Mouse (Mus musculus): ENCODE measurements at regions not wholly inside any gene's neighbourhood (a gene's known extent, or its start where the extent isn't known, plus 50 kb on each side); places are given as distances from the start of the nearest gene placed in this dataset.

DNA sequence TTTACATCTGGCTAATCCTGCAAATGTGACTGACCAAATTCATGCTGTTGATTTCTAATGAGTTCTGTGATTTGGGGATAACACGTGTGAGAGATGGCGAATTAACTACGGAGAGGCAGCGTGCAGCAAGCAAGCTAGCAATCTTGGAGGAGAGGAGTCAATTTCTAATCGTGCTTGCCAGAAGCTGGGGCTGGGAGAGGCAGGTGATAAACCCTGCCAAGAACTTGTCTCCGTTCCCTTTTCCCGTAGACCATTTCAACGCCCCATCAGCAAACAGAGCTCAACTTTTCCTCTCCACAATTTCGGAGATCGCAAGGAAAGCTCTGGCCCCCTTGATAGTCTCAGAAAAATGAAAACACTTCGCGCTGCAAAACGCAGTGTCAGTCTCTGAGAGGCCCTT lies 183.0 kb downstream of the Sox4 start:
- H3K4me1 ChIP-seq (ENCODE audit: control insufficient read depth, insufficient read depth, low read length): no peaks in the 10 kb centered on the region; the same call in 1 of the 2 replicates
- H3K27ac ChIP-seq (ENCODE audit: insufficient read depth, low read length): no peak overlapping the region
- H3K4me3 ChIP-seq (ENCODE audit: insufficient read depth, low read length): no peak overlapping the region
- TF ChIP-seq CTCF (IDR thresholded peaks at IDR 0.05; ENCODE audit: extremely low read depth, insufficient read depth, low read length) (no peak), POLR2A (IDR thresholded peaks at IDR 0.05; ENCODE audit: extremely low read depth, insufficient read depth, low read length) (no peak)

DNA sequence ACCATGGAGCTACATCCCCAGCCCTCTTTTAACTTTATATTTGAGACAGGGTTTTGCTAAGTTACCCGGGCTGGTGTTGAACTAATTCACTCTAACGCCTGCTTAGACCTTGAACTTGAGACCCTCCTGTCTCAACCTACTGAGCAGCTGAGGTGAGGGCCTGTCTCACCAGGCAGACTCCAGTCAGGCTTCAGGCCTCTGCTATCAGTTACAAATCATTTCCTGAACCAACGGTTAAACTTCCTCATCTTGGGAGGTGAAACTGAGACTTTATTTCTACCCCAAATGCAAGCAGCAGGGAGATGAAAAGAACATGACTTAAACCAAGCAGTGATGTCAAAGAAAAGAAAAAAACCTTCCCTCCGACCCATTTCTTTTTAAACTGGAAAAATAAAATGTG lies 183.5 kb downstream of the Sox4 start:
- Histone ChIP-seq H3K4me1 (ENCODE audit: control insufficient read depth, insufficient read depth, low read length) (no peaks in the 10 kb centered on the region; the same call in 1 of the 2 replicates), H3K4me3 (ENCODE audit: insufficient read depth, low read length) (no peak overlapping the region), H3K27ac (ENCODE audit: insufficient read depth, low read length) (no peak overlapping the region)
- TF ChIP-seq POLR2A (IDR thresholded peaks at IDR 0.05; ENCODE audit: extremely low read depth, insufficient read depth, low read length) (no peak), CTCF (IDR thresholded peaks at IDR 0.05; ENCODE audit: extremely low read depth, insufficient read depth, low read length) (no peak)

DNA sequence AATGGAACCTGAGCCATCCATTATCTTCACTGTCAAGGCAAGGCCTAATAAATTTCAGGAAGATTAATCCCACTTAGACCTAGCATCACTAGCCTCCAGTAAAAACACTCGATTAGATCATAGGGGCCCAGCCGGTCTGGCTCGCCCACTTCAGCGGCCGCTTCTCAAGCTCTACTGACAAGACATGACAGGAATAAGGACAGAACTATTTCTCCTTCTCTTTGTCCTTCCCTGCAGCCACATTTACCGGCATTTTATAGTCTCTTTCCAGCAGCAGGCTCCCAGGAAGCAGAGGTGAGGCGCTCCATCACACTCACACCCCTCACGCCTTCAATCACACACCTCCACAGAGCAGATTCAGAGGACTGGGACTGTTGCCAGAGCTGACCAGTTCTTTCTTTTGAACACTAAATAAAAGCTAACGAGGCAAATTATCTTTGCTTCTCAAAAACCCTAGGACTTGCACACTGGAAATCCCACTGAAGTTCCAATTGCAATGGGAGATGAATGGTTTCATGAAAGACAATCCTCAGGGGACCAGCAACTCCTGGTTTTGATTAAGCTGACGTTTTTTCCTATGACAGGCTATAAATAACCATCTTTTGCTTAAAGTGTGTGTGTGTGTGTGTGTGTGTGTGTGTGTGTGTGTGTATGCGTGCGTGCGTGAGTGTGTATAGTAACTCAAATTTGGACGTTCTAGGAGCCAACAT lies 184.6 kb downstream of the Sox4 start:
- Histone ChIP-seq H3K4me3 (ENCODE audit: insufficient read depth, low read length) (no peak overlapping the region), H3K27ac (ENCODE audit: insufficient read depth, low read length) (no peak overlapping the region), H3K4me1 (ENCODE audit: control insufficient read depth, insufficient read depth, low read length) (no peaks in the 10 kb centered on the region)
- TF ChIP-seq CTCF (IDR thresholded peaks at IDR 0.05; ENCODE audit: extremely low read depth, insufficient read depth, low read length): no peak
- TF ChIP-seq POLR2A (IDR thresholded peaks at IDR 0.05; ENCODE audit: extremely low read depth, insufficient read depth, low read length): no peak

DNA sequence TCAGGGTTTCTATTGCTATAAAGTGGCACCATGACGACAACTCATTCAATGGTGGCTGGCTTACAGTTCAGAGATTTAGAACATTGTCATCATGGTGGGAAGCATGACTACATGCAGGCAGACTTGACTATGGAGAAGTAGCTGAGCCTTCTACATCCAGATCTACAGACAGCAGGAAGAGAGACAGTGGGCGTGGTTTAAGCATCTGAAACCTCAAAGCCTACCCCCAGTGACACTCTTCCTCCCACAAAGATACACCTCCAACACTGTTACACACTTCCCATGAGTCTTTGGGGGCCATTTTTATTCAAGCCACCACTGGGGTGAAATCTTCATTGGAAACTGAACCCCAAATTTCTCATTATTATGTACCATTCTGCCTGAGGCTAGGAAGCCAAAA lies 191.0 kb downstream of the Sox4 start:
- no peak overlapping the region for H3K27ac ChIP-seq (ENCODE audit: insufficient read depth, low read length)
- no peak for TF ChIP-seq CTCF (IDR thresholded peaks at IDR 0.05; ENCODE audit: extremely low read depth, insufficient read depth, low read length)
- no peak for TF ChIP-seq POLR2A (IDR thresholded peaks at IDR 0.05; ENCODE audit: extremely low read depth, insufficient read depth, low read length)
- H3K4me1 ChIP-seq (ENCODE audit: control insufficient read depth, insufficient read depth, low read length): peaks cover 4% of the 10 kb centered on the region
- no peak overlapping the region for H3K4me3 ChIP-seq (ENCODE audit: insufficient read depth, low read length)

DNA sequence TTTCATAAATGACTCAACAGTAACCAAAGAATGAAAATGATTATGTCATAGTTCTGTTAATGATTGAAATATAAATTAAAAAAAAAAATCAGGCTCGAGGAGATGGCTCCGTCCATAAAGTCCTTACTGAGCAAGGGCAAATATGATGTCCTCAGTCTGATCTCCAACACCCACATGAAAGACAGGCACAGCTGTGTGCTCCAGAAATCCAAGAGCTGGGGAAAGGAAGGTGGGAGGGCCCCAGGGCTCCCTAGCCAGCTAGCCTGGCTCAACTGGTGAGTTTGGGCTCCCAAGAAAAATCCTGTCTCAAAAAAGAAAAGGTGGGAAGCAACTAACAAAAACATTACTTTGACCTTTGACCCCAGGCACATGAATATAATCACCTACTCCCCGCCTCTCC lies 194.5 kb downstream of the Sox4 start:
- H3K4me3 ChIP-seq (ENCODE audit: insufficient read depth, low read length): no peak overlapping the region
- H3K4me1 ChIP-seq (ENCODE audit: control insufficient read depth, insufficient read depth, low read length): peaks cover 6% of the 10 kb centered on the region
- no peak overlapping the region for H3K27ac ChIP-seq (ENCODE audit: insufficient read depth, low read length)
- TF ChIP-seq POLR2A (IDR thresholded peaks at IDR 0.05; ENCODE audit: extremely low read depth, insufficient read depth, low read length) (no peak), CTCF (IDR thresholded peaks at IDR 0.05; ENCODE audit: extremely low read depth, insufficient read depth, low read length) (no peak)

DNA sequence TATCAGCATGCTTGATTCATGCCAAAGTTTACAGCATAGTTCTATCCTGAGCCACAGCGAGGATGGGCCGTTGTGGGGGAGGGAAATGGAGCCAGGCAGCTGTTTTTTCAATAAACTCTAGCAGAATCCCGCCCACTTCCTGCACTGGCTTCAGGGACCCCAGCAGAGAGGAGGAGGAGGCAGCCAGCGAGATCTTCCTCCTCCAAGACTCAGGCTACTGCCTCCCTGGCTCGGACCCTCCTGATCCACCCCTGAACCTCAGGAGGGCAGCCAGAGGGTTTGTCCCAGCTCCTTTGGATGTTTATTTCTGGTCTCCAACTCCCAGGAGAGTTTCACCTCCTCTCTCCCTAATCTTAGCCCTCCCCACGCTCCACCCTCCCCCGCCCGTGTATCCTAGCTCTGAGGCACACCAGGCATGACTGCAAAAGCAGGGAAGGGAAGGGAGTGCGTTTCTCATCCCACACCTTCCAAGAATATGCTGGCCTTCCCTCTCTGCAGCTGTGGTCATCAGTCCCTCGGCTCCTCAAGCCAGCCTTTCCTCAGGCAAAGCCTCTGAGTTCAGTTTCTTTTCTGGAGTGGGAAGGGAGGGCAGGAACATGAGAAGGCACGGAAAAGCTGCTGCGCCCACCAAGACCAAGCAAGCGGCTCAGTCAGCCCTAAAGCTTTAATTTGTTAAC lies 195.5 kb downstream of the Sox4 start:
- peaks cover 8% of the 10 kb centered on the region for H3K4me1 ChIP-seq (ENCODE audit: control insufficient read depth, insufficient read depth, low read length)
- TF ChIP-seq POLR2A (IDR thresholded peaks at IDR 0.05; ENCODE audit: extremely low read depth, insufficient read depth, low read length) (no peak; the same call in 1 of the 2 replicates), CTCF (IDR thresholded peaks at IDR 0.05; ENCODE audit: extremely low read depth, insufficient read depth, low read length) (no peak)
- H3K27ac ChIP-seq (ENCODE audit: insufficient read depth, low read length): peak overlapping the region; percentile 8; the same call in 1 of the 2 replicates
- peak overlapping the region; percentile 25; the same call in 1 of the 2 replicates for H3K4me3 ChIP-seq (ENCODE audit: insufficient read depth, low read length)

DNA sequence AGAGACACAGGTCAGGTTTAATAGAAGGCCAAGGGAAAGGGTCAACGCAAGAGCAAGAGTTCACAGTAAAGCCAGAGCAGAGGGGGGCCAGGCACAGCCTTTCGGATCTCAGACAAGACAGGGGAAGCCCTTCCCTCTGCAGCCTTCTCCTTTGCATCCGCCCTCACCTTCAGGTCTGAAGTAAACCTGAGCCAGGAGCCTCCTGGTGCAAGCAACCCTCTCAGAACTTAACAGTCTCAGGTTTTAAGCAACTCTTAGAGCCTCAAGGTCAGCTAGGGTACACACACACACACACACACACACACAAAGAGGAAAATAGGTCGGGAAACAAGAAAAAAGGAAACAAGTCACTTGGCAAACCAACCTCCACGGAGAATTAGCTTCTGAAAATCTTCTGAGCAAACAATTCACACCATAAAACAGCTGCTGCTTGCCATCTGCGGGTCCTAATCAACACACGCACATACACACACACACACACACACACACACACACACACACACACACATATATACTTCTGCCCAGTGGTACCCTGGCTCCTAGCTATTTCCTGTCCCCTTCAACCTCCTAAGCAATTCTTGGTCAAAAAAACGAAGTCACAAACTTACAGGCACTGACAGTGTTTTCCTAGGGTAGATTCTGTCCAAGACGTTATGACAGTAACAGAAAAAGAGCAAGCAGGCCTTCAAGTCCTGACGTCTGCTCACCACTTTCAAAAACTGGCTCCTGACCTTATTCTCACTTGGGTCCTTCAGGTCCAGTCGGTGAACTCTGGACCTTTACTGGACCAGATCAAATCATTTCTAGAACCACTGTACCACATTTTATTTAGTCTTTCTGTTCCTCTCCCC lies 196.4 kb downstream of the Sox4 start:
- TF ChIP-seq CTCF (IDR thresholded peaks at IDR 0.05; ENCODE audit: extremely low read depth, insufficient read depth, low read length) (no peak), POLR2A (IDR thresholded peaks at IDR 0.05; ENCODE audit: extremely low read depth, insufficient read depth, low read length) (no peak)
- Histone ChIP-seq H3K27ac (ENCODE audit: insufficient read depth, low read length) (0 out of 2 replicates have a peak overlapping the region, but pooled peaks have one; percentile 47), H3K4me3 (ENCODE audit: insufficient read depth, low read length) (no peak overlapping the region; the same call in 1 of the 2 replicates), H3K4me1 (ENCODE audit: control insufficient read depth, insufficient read depth, low read length) (peaks cover 8% of the 10 kb centered on the region)

DNA sequence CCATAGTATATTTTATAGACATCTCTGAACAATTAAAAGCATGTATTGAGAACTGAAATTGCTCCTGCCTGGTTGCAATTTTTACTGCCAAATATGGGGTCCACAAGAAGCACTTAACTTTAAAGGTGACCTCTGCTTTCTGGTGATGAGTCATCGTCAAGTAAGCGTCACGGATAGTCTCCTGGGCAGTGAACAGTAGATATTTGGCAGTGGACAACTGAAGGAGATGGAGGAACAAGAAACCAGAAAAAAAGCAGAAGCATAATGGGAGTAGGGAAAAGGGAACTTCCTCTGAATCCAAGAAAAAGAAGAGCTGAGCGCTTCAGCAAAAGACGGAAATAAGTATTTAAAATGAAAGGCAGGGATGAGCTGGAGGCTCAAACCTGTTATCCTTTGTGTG lies 199.3 kb downstream of the Sox4 start:
- Histone ChIP-seq H3K4me1 (ENCODE audit: control insufficient read depth, insufficient read depth, low read length) (peaks cover 10% of the 10 kb centered on the region), H3K4me3 (ENCODE audit: insufficient read depth, low read length) (no peak overlapping the region), H3K27ac (ENCODE audit: insufficient read depth, low read length) (no peak overlapping the region)
- TF ChIP-seq POLR2A (IDR thresholded peaks at IDR 0.05; ENCODE audit: extremely low read depth, insufficient read depth, low read length) (no peak), CTCF (IDR thresholded peaks at IDR 0.05; ENCODE audit: extremely low read depth, insufficient read depth, low read length) (no peak)

DNA sequence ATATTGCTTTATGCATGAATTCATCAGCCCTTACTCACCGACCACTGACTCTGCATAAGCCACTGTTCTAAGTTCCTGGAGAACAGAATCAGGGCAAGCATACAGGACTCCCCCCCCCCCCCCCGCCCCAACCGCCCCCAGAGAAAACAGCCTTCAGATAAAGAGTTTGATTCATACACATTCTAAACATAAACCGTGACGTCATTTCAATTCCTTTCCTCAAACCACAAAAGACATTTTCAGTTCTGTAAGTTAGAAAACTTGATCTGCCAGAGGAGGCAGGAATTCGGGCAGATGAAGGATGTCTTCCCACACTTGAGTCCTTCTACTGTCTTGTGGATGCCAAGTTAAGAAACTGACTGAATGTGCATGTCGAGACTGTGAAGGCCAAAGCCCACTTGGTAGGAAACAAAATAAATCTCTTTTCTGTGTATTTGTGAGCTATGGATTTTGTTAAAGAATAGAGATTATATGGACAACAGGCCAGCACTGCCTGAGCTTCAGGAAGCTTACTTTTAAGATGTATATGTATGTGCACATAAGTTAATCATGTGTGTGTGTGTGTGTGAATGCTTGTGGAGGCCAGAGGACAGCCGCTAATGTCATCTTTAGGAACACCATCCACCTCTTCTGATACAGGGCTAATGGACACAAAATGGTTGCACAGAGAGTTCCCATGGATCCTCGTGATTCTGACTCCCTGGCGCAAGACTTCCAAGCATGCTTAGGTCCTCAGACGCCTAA lies 202.4 kb downstream of the Sox4 start:
- no peak overlapping the region for H3K27ac ChIP-seq (ENCODE audit: insufficient read depth, low read length)

More for the DNA sequence above, 202.4 kb downstream of the Sox4 start:
- peaks cover 5% of the 10 kb centered on the region; the same call in 1 of the 2 replicates for H3K4me1 ChIP-seq (ENCODE audit: control insufficient read depth, insufficient read depth, low read length)
- H3K4me3 ChIP-seq (ENCODE audit: insufficient read depth, low read length): no peak overlapping the region
- TF ChIP-seq POLR2A (IDR thresholded peaks at IDR 0.05; ENCODE audit: extremely low read depth, insufficient read depth, low read length) (no peak), CTCF (IDR thresholded peaks at IDR 0.05; ENCODE audit: extremely low read depth, insufficient read depth, low read length) (no peak)

Measured in cortical plate, adult 2 months (tissue).